Mouse (Mus musculus): ENCODE measurements around the gene Adipor1.

- TF ChIP-seq POLR2A (IDR thresholded peaks at IDR 0.05; ENCODE audit: borderline replicate concordance, extremely low read depth, insufficient read depth, insufficient read length, poor library complexity, severe bottlenecking): no peak
- TF ChIP-seq CTCF (IDR thresholded peaks at IDR 0.05; ENCODE audit: borderline replicate concordance, extremely low read depth, insufficient read depth, insufficient read length): no peak
These were observed 15.4 kb upstream of the Adipor1 start for GRCm38 (mm10) chr1:134399735-134400134.
